Mouse (Mus musculus): Measurements from ENCODE around the gene Apopt1. TPM values are rescaled to one million over a fixed set of nuclear protein-coding genes. Genes with fewer than 3 reads are reported as not detected.
"Not testable (repeated sequence)": the region's sequence is repeated elsewhere in the genome, so short reads cannot be mapped to it uniquely, and the experiment has no call there.

The Apopt1 gene
- polyA plus RNA-seq, 1 experiment from 2014 or later: 25.8 TPM

- WGBS (ENCODE audit: missing documents): 93% methylated on average over 3 of the region's 3 CpGs
- no peaks in the 10 kb centered on the region for H3K79me2 ChIP-seq (ENCODE audit: inconsistent target)
- H3K4me3 ChIP-seq (ENCODE audit: inconsistent target): no peak overlapping the region
- no peak overlapping the region for H3K27ac ChIP-seq
- H3K36me3 ChIP-seq (ENCODE audit: inconsistent target): no peaks in the 10 kb centered on the region
Observed at GRCm38 (mm10) chr12:111734912-111735311, 21.9 kb downstream of the Apopt1 start.

- H3K36me3 ChIP-seq (ENCODE audit: inconsistent target); H3K27ac ChIP-seq; H3K79me2 ChIP-seq (ENCODE audit: inconsistent target); H3K4me3 ChIP-seq (ENCODE audit: inconsistent target): not testable (repeated sequence)
- 88% methylated on average over 8 of the region's 8 CpGs for WGBS (ENCODE audit: missing documents)
Observed at GRCm38 (mm10) chr12:111736676-111737075, 23.6 kb downstream of the Apopt1 start.

GRCm38 (mm10) chr12:111737370-111737769 is 24.3 kb downstream of the Apopt1 start:
- H3K79me2 ChIP-seq (ENCODE audit: inconsistent target): no peaks in the 10 kb centered on the region
- WGBS (ENCODE audit: missing documents): 86% methylated on average over 9 of the region's 9 CpGs
- H3K27ac ChIP-seq: no peak overlapping the region
- no peaks in the 10 kb centered on the region for H3K36me3 ChIP-seq (ENCODE audit: inconsistent target)
- no peak overlapping the region for H3K4me3 ChIP-seq (ENCODE audit: inconsistent target)

- 31% methylated on average over 3 of the region's 3 CpGs for WGBS (ENCODE audit: missing documents)
- Histone ChIP-seq H3K79me2 (ENCODE audit: inconsistent target) (no peaks in the 10 kb centered on the region), H3K36me3 (ENCODE audit: inconsistent target) (no peaks in the 10 kb centered on the region), H3K27ac (no peak overlapping the region), H3K4me3 (ENCODE audit: inconsistent target) (no peak overlapping the region)
Observed at GRCm38 (mm10) chr12:111738754-111739153, 25.7 kb downstream of the Apopt1 start.

- H3K4me3 ChIP-seq (ENCODE audit: inconsistent target): no peak overlapping the region
- no peak overlapping the region for H3K27ac ChIP-seq
- no peaks in the 10 kb centered on the region for H3K79me2 ChIP-seq (ENCODE audit: inconsistent target)
- no peaks in the 10 kb centered on the region for H3K36me3 ChIP-seq (ENCODE audit: inconsistent target)
- WGBS (ENCODE audit: missing documents): 88% methylated on average over 8 of the region's 8 CpGs
Observed at GRCm38 (mm10) chr12:111741338-111741737, 28.3 kb downstream of the Apopt1 start.

- Histone ChIP-seq H3K36me3 (ENCODE audit: inconsistent target) (no peaks in the 10 kb centered on the region), H3K79me2 (ENCODE audit: inconsistent target) (no peaks in the 10 kb centered on the region), H3K27ac (peak overlapping the region; percentile 83), H3K4me3 (ENCODE audit: inconsistent target) (no peak overlapping the region)
- 75% methylated on average over 2 of the region's 2 CpGs for WGBS (ENCODE audit: missing documents)
Observed at GRCm38 (mm10) chr12:111743419-111743818, 30.4 kb downstream of the Apopt1 start.

- H3K79me2 ChIP-seq (ENCODE audit: inconsistent target): no peaks in the 10 kb centered on the region
- no peaks in the 10 kb centered on the region for H3K36me3 ChIP-seq (ENCODE audit: inconsistent target)
- H3K27ac ChIP-seq: peak overlapping the region; percentile 83
- no peak overlapping the region for H3K4me3 ChIP-seq (ENCODE audit: inconsistent target)
- WGBS (ENCODE audit: missing documents): 18% methylated on average over 11 of the region's 11 CpGs
Observed at GRCm38 (mm10) chr12:111743981-111744423, 30.9 kb downstream of the Apopt1 start.

GRCm38 (mm10) chr12:111745274-111745673 is 32.2 kb downstream of the Apopt1 start:
- no peak overlapping the region for H3K4me3 ChIP-seq (ENCODE audit: inconsistent target)
- 87% methylated on average over 6 of the region's 6 CpGs for whole genome bisulfite sequencing (ENCODE audit: missing documents)
- peak overlapping the region; percentile 77 for H3K27ac ChIP-seq
- H3K36me3 ChIP-seq (ENCODE audit: inconsistent target): no peaks in the 10 kb centered on the region
- no peaks in the 10 kb centered on the region for H3K79me2 ChIP-seq (ENCODE audit: inconsistent target)

GRCm38 (mm10) chr12:111746091-111746490 is 33.0 kb downstream of the Apopt1 start:
- Histone ChIP-seq H3K79me2 (ENCODE audit: inconsistent target) (no peaks in the 10 kb centered on the region), H3K27ac (peak overlapping the region; percentile 77), H3K36me3 (ENCODE audit: inconsistent target) (no peaks in the 10 kb centered on the region), H3K4me3 (ENCODE audit: inconsistent target) (no peak overlapping the region)
- WGBS (ENCODE audit: missing documents): 37% methylated on average over 5 of the region's 5 CpGs

- Histone ChIP-seq H3K36me3 (ENCODE audit: inconsistent target) (no peaks in the 10 kb centered on the region), H3K79me2 (ENCODE audit: inconsistent target) (no peaks in the 10 kb centered on the region), H3K27ac (no peak overlapping the region), H3K4me3 (ENCODE audit: inconsistent target) (no peak overlapping the region)
- 93% methylated on average over 7 of the region's 7 CpGs for WGBS (ENCODE audit: missing documents)
Observed at GRCm38 (mm10) chr12:111747421-111747820, 34.4 kb downstream of the Apopt1 start.

- Histone ChIP-seq H3K4me3 (ENCODE audit: inconsistent target) (no peak overlapping the region), H3K79me2 (ENCODE audit: inconsistent target) (no peaks in the 10 kb centered on the region), H3K36me3 (ENCODE audit: inconsistent target) (no peaks in the 10 kb centered on the region), H3K27ac (no peak overlapping the region)
- WGBS (ENCODE audit: missing documents): 100% methylated on average over 3 of the region's 3 CpGs
Observed at GRCm38 (mm10) chr12:111750739-111751138, 37.7 kb downstream of the Apopt1 start.

- Histone ChIP-seq H3K27ac (peak overlapping the region; percentile 5; the same call in 1 of the 2 replicates), H3K4me3 (ENCODE audit: inconsistent target) (no peak overlapping the region), H3K79me2 (ENCODE audit: inconsistent target) (no peaks in the 10 kb centered on the region), H3K36me3 (ENCODE audit: inconsistent target) (no peaks in the 10 kb centered on the region)
- 89% methylated on average over 5 of the region's 6 CpGs for WGBS (ENCODE audit: missing documents)
Observed at GRCm38 (mm10) chr12:111752491-111752890, 39.4 kb downstream of the Apopt1 start.

- no peaks in the 10 kb centered on the region for H3K36me3 ChIP-seq (ENCODE audit: inconsistent target)
- H3K79me2 ChIP-seq (ENCODE audit: inconsistent target): no peaks in the 10 kb centered on the region
- H3K4me3 ChIP-seq (ENCODE audit: inconsistent target): no peak overlapping the region
- no peak overlapping the region for H3K27ac ChIP-seq
- WGBS (ENCODE audit: missing documents): 83% methylated on average over 9 of the region's 9 CpGs
Observed at GRCm38 (mm10) chr12:111753347-111753746, 40.3 kb downstream of the Apopt1 start.

GRCm38 (mm10) chr12:111754710-111755109 is 41.6 kb downstream of the Apopt1 start:
- H3K36me3 ChIP-seq (ENCODE audit: inconsistent target): no peaks in the 10 kb centered on the region
- no peak overlapping the region for H3K4me3 ChIP-seq (ENCODE audit: inconsistent target)
- H3K79me2 ChIP-seq (ENCODE audit: inconsistent target): peaks cover 8% of the 10 kb centered on the region
- H3K27ac ChIP-seq: no peak overlapping the region

- H3K36me3 ChIP-seq (ENCODE audit: inconsistent target): no peaks in the 10 kb centered on the region
- WGBS (ENCODE audit: missing documents): 75% methylated on average over 2 of the region's 2 CpGs
- no peak overlapping the region for H3K27ac ChIP-seq
- peaks cover 14% of the 10 kb centered on the region for H3K79me2 ChIP-seq (ENCODE audit: inconsistent target)
- no peak overlapping the region for H3K4me3 ChIP-seq (ENCODE audit: inconsistent target)
Observed at GRCm38 (mm10) chr12:111755231-111755630, 42.2 kb downstream of the Apopt1 start.

- Histone ChIP-seq H3K4me3 (ENCODE audit: inconsistent target) (no peak overlapping the region), H3K36me3 (ENCODE audit: inconsistent target) (no peaks in the 10 kb centered on the region), H3K27ac (no peak overlapping the region), H3K79me2 (ENCODE audit: inconsistent target) (peaks cover 23% of the 10 kb centered on the region)
- WGBS (ENCODE audit: missing documents): 81% methylated on average over 4 of the region's 4 CpGs
Observed at GRCm38 (mm10) chr12:111756082-111756697, 43.1 kb downstream of the Apopt1 start.

Data from macrophage (primary cell).